Mouse (Mus musculus): Measurements from ENCODE around the gene Eif3d.
"Not testable (repeated sequence)": the region's sequence is repeated elsewhere in the genome, so short reads cannot be mapped to it uniquely, and the experiment has no call there.

Eif3d gene

GRCm38 (mm10) chr15:77970470-77971292 lies at the start of gene Eif3d:
Gene Eif3d, minus strand, starts transcription at chr15:77970813.
- DNase-seq (ENCODE audit: low spot score) = peak; percentile 98

GRCm38 (mm10) chr15:78014046-78014445 lies 43.4 kb upstream of the Eif3d start:
- no peak for DNase-seq (ENCODE audit: low spot score)

DNA sequence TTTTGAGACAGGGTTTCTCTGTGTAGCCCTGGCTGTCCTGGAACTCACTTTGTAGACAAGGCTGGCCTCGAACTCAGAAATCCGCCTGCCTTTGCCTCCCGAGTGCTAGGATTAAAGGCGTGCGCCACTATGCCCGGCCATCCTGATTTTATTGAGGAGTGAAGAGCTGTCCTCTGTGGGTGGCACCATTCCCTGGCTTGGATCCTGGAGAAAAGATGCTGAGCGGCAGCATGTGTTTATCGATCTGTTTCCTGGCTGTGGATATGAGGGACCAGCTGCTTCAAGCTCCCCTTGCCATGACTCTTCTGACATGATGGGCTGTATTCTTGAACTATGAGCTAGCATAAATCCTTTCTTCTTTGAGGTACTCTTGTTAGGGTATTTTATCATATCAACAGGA lies 37.6 kb upstream of the Eif3d start:
- DNase-seq (ENCODE audit: low spot score) = not testable (repeated sequence)

GRCm38 (mm10) chr15:78003929-78004328 lies 33.3 kb upstream of the Eif3d start:
- DNase-seq (ENCODE audit: low spot score) = peak; percentile 24

- no peak for DNase-seq (ENCODE audit: low spot score)
Observed at GRCm38 (mm10) chr15:78001400-78001799, 30.8 kb upstream of the Eif3d start.

DNA sequence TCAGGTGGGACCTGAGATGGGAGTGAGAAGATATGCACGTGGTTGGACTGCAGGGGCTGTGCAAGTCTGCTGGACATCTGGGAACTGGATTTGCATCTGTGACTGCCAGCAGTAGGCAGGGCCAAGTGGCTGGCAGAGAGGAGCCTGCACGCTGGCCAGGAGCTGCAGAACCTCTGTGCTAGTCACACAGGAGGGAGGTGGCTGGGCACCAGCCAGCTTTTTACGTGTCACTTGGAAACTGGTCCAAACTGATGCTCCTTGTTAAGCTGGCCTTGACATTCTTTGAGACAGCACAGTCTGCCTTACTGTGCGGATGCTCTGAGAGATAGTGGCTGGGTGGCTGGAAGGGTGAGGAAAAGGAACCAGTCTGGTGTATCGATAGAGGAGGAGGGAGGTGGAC lies 17.9 kb upstream of the Eif3d start:
- peak; percentile 33 for DNase-seq (ENCODE audit: low spot score)

DNA sequence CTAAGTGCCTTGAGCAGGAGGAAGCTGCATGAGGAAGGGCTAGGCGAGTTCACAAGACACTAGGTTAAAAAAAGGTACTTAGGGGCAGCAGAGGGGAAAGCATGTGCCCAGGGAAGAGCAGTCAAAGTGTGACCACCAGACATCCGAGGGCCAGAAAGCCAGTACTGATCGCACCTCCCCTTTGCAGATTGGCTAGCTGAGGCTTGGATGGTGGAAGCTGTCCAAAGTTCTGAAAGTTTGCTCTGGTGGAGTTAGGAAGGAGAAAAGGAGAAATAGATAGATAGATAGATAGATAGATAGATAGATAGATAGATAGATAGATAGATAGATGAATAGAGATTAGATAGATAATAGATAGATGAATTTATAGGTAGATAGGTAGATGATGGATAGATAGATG lies 12.8 kb upstream of the Eif3d start:
- DNase-seq (ENCODE audit: low spot score) = no peak

DNA sequence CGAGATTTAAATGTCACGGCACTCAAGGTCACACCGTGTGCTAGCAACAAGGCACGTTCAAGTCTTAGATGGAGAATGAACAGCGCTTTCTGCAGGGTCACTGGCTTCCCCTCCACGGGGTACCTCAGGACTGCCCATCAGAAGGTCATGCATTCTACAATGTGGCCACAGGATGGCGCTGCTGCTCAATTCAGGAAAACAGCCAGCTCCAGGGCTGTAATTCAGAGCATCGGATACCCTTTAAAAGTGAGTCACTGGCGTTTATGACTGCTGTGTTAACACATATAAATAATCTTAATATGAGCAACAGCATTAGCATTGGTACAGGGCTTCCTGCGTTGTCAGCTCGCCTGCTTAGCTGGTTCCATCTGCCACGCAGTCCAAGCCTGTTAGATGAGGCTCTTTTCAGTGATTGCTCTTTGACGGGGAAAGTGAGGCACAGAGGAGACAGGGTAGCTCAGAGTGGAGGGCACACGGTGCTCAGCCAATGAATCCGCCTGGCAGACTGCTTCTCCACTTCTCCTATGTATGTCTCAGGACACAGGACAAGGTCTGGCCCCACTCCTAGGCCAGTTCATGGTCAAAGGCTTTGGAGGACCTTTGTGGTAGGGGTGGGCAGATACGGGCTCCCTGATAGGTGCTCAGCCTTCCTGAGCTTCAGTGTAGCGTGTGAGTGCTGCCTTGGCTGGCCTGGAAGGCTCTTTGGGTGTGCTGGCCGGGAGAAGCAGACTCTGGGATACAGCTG lies 11.8 kb upstream of the Eif3d start:
- peak; percentile 58 for DNase-seq (ENCODE audit: low spot score)

DNA sequence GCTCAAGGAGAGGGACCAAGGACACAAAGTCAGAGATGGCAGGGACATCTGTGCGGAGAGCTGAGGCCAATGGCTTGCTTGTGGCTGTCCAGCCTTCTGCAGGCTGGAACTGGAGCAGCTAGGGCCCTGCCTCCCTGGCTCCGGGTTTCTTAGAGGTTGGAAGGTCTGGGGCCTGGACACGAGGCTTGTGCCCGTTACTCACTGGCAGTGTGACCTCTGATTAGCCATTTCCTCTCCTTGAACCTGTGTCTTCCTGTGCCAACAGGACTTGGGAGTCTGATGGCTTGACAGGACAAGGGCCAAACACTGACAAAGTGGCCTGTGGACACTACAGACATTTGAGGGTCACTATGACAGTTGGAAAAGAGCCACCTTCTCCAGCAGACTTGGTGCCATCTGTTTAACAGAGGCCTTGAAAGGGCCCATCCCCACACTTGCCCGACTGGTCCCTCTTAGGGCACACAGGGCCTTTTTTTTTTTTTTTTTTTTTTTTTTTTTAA lies 10.6 kb upstream of the Eif3d start:
- no peak for DNase-seq (ENCODE audit: low spot score)

- no peak for DNase-seq (ENCODE audit: low spot score)
Observed at GRCm38 (mm10) chr15:77979427-77979865, 8.8 kb upstream of the Eif3d start.

GRCm38 (mm10) chr15:77977663-77978062 lies 7.0 kb upstream of the Eif3d start:
- DNase-seq (ENCODE audit: low spot score) = no peak

DNA sequence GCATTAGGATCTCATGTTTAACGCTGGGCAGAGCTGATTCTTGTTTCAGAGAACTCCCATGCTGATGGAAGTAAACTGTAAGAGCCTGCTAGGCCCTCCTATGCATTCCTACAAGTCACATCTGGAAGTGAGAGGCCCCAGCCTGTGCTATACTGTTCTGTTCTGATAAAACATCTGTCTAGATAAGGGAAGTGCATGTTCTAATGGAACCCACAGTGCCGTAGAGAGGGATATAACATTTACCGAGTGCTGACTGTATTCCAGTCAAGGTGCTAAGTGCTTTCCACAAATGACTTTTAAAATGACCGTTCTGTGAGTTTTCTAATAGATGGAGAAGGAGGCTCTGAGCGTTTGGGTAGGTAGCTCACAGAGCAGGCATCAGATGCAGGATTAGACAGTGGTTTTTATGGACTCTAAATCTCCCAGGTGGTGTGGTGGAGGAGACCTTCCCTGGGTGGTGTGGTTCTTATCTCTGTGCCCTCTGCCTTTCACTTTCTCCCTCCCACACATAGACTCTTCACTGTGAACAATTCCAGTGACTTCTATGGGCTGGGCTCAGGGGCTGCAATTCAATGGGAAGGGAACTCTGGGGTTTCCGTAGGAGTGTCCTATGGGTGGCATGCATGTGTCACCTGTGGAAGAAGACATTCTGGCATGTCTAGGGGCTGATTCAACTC lies 3.7 kb upstream of the Eif3d start:
- DNase-seq (ENCODE audit: low spot score) = no peak

DNA sequence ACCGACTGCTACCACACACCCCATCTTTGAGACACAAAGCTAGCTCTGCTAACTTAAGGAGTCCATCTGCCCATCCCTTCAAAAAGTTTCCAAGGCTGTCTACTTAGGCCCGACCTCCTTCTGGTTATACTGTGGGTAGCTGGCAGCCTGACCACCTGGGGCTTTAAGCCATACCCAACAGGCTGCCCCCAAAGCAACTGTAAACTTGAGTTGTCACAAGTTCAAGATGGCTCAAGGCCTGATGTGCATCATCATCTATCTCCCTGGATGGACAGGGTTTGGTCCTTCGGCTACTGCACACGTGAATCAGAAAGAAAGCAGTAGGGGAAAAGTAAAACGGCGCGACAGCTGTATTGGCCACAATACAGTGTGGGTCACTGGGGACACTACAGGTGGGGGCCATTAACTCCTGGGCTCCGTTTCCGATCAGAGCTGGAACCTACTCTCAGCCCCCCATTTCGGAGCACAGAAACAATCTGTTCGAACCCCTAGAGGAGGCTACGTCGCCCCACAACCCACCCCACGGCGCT lies 608 bp downstream of the Eif3d start:
- peak; percentile 21 for DNase-seq (ENCODE audit: low spot score)

- DNase-seq (ENCODE audit: low spot score) = no peak
Observed at GRCm38 (mm10) chr15:77965117-77965528, 5.5 kb downstream of the Eif3d start.

DNA sequence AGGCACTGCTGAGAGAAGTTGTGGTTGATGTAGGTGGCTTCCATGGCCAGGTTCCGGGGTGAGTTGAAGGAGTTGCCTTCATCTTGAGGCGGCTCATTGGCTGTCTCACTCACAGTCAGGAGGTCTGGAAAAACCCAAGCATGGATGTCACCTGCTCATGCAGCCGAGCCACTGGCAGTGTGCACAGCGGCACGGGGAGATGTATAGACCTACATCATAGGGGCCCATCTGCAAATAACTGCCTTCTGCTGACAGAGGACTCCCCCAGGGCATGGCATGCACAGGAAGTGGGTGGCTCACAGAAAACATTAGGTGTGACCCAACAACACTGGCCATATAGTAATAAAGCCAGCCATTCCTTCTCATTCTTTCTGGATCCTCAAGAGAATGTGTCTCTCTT lies 8.2 kb downstream of the Eif3d start:
- no peak for DNase-seq (ENCODE audit: low spot score)

- DNase-seq (ENCODE audit: low spot score) = no peak
Observed at GRCm38 (mm10) chr15:77960693-77961092, 9.9 kb downstream of the Eif3d start.

- DNase-seq (ENCODE audit: low spot score) = no peak
Observed at GRCm38 (mm10) chr15:77958071-77958470, 12.5 kb downstream of the Eif3d start.

- no peak for DNase-seq (ENCODE audit: low spot score)
Observed at GRCm38 (mm10) chr15:77957625-77958024, 13.0 kb downstream of the Eif3d start.

GRCm38 (mm10) chr15:77956404-77956901 lies 14.2 kb downstream of the Eif3d start, which contains the start of gene Foxred2:
Gene Foxred2, minus strand, starts transcription at chr15:77956722.
- peak; percentile 86 for DNase-seq (ENCODE audit: low spot score)

- DNase-seq (ENCODE audit: low spot score) = peak; percentile 24
Observed at GRCm38 (mm10) chr15:77955440-77956403, 14.9 kb downstream of the Eif3d start.

GRCm38 (mm10) chr15:77954362-77954761 lies 16.3 kb downstream of the Eif3d start:
- no peak for DNase-seq (ENCODE audit: low spot score)
